Mouse (Mus musculus) lung, postnatal 25 days (tissue): ENCODE measurements around the gene Mrps7.
"Not testable (repeated sequence)": the region's sequence is repeated elsewhere in the genome, so short reads cannot be mapped to it uniquely, and the experiment has no call there.

ENCODE experiments used
- DNase-seq: peaks from one replicate; pipeline ENCODE4 v3.0.0; 2022; ENCODE audit warnings: low spot score

The Mrps7 gene

GRCm38 (mm10) chr11:115628465-115629101, 24.9 kb downstream of the Mrps7 start:
- DNase-seq: no peak

GRCm38 (mm10) chr11:115629734-115630531, 26.2 kb downstream of the Mrps7 start:
- no peak for DNase-seq

- DNase-seq: peak; percentile 85
Observed at GRCm38 (mm10) chr11:115630532-115631504, 27.1 kb downstream of the Mrps7 start.

- peak; percentile 62 for DNase-seq
Observed at GRCm38 (mm10) chr11:115631505-115631890, 27.8 kb downstream of the Mrps7 start.

- DNase-seq: no peak
Observed at GRCm38 (mm10) chr11:115632247-115632646, 28.5 kb downstream of the Mrps7 start.

GRCm38 (mm10) chr11:115632862-115633261, 29.1 kb downstream of the Mrps7 start:
- no peak for DNase-seq

GRCm38 (mm10) chr11:115634109-115634508, 30.4 kb downstream of the Mrps7 start:
- no peak for DNase-seq

GRCm38 (mm10) chr11:115635041-115635440, 31.3 kb downstream of the Mrps7 start:
- no peak for DNase-seq

GRCm38 (mm10) chr11:115635484-115635883, 31.8 kb downstream of the Mrps7 start:
- DNase-seq: no peak

GRCm38 (mm10) chr11:115636960-115637359, 33.2 kb downstream of the Mrps7 start:
- no peak for DNase-seq

- no peak for DNase-seq
Observed at GRCm38 (mm10) chr11:115638498-115639409, 35.0 kb downstream of the Mrps7 start.

GRCm38 (mm10) chr11:115639540-115639939, 35.8 kb downstream of the Mrps7 start:
- DNase-seq: no peak

GRCm38 (mm10) chr11:115640311-115640828, 36.6 kb downstream of the Mrps7 start:
- DNase-seq: no peak

GRCm38 (mm10) chr11:115640978-115641663, 37.4 kb downstream of the Mrps7 start:
- peak; percentile 52 for DNase-seq

- no peak for DNase-seq
Observed at GRCm38 (mm10) chr11:115641664-115642036, 37.9 kb downstream of the Mrps7 start.

GRCm38 (mm10) chr11:115642705-115643104, 39.0 kb downstream of the Mrps7 start:
- no peak for DNase-seq

GRCm38 (mm10) chr11:115643265-115643664, 39.5 kb downstream of the Mrps7 start:
- no peak for DNase-seq

- no peak for DNase-seq
Observed at GRCm38 (mm10) chr11:115644308-115644707, 40.6 kb downstream of the Mrps7 start.

GRCm38 (mm10) chr11:115645498-115645897, 41.8 kb downstream of the Mrps7 start:
- DNase-seq: not testable (repeated sequence)

- DNase-seq: no peak
Observed at GRCm38 (mm10) chr11:115646439-115646838, 42.7 kb downstream of the Mrps7 start.
